Mouse (Mus musculus) left cerebral cortex, postnatal 10 days (tissue): ENCODE data around the gene Arl1. TPM values are rescaled to one million over a fixed set of nuclear protein-coding genes. Genes with fewer than 3 reads are reported as not detected.
"Not testable (repeated sequence)": the region's sequence is repeated elsewhere in the genome, so short reads cannot be mapped to it uniquely, and the experiment has no call there.

Experiments used
- DNase-seq, 2 experiments: peaks; one replicate each; pipeline ENCODE4 v3.0.0; 2021 to 2022; ENCODE audit warnings: low spot score in 2 of 2, mixed read lengths in 1 of 2; ENCODE audit errors: extremely low spot score in 1 of 2
- intact Hi-C: fragments of 180-260 bp; cut with DNase I; formaldehyde crosslinking; loops from one replicate; pipeline ENCODE4 v1.15.1; 2025
- total RNA-seq, 2 experiments: library from RNA; stranded (reverse); gene quantifications; 2 replicates each; pipeline ENCODE4 v1.2.3; 2021

Arl1 gene
- total RNA-seq, 2 experiments from 2014 or later, result 110 to 111 TPM

DNA sequence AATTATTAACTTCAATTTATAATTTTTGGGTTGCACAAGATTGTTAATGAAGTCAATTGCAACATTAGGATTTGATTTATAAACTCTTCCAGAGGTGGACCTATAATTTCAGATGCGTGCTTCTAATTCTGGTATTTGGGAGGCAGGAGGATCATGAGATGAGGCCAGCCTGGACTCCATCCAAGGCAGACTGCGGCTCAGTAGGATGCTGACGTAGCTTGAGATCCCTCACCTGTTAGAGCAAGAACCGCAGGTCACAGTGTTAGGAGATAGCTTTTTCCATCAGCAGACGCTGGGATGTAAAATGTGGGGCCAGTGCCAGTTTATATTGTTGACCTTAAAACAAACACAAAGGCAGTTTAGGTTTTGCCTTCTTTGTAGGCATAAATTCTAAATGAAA is 10.1 kb downstream of the Arl1 start:
- intact Hi-C loops, result loop anchor here (10.0 kb wide), 1 partner anchor 306 kb away; no protein-coding TSS in a partner anchor
- DNase-seq, result no peak

DNA sequence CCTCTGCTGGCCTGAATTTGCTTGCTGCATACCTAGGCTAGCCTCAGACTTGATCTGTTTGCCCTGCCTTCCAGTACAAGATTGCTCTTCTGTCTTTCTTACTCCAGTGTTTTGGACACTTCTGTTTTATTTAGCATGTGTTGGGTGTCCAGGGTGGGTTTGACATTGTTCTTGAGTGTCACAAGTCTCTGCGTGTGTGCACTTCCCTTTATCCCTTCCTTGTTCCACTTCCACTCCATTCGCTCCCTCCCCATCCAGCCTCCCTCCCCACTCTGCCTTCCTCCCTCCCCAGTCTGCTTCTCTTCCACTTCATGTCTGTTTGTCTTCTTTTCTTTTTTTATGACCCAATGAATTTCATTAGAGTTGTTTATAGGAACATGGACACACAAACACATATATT is 10.8 kb downstream of the Arl1 start:
- intact Hi-C loops, result loop anchor here (10.0 kb wide), 1 partner anchor 307 kb away; no protein-coding TSS in a partner anchor

DNA sequence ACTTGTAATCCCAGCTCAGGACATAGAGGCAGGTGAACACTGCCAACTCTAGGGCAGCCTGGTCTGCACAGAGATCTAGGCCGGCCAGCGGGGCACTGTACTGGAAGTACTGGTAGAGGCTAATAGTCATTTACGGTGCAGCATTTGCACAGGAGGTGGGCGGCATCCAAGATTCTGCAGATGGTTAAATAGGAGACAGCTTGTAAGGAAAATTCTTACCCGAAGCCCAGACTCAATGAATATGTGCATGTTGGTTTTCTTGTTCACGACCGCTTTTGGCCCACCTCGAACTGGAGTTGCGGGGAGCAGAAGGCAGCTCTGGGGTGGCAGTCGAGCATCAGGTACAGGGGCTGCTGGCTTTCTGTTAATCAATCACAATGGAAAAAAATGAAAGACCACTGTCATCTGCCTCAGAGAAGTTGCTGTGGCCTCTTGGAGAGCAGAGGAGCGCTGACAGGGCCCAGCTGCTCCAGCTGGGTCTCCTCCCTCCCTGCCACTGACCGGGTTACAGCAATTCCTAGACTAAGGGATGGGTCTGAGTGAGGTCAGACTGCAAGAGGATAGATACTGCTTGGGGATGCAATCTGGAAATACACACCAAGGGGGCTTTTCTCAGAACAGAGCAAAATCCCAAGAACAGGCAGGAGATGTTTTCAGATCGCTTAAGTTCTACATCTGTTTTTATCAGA is 31.0 kb downstream of the Arl1 start:
- peak in 1 of 2 experiments; percentile 36 for DNase-seq
- intact Hi-C loops, result no loop called here

More for the DNA sequence above, 10.8 kb downstream of the Arl1 start:
- no peak for DNase-seq

DNA sequence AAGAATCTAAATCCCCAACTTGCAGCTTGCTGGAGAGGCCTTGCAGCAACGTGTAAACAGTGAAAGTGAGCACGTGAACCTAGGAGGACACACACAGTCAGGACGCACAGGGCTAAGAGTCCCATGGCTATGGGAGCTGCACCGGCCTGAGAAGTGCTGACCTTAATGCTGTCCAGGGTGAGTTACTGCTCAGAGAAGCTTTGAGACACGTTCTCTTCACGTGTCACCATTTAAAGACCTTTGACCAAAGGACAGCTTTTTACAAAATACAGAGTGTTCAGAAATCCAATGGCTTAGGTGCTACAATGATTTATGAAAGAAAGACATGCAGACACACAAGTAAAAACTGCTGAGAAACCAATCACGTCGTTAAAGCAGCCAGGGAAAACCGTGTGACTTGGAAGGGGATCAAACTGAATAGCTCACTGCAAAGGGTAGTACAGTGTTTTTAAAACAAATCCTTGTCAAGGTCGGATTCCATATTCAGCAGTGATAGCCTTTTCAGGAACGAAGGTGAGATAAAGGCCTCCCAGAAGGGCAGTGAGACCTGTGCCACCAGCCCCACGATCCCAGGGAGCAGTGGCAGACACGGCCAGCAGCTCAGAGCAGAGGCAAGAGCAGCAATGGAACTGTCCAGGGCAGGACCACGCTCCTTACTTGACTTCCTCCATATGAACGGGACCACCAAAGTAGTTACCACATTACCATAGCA is 34.9 kb downstream of the Arl1 start:
- DNase-seq, result no peak
- intact Hi-C loops, result no loop called here

DNA sequence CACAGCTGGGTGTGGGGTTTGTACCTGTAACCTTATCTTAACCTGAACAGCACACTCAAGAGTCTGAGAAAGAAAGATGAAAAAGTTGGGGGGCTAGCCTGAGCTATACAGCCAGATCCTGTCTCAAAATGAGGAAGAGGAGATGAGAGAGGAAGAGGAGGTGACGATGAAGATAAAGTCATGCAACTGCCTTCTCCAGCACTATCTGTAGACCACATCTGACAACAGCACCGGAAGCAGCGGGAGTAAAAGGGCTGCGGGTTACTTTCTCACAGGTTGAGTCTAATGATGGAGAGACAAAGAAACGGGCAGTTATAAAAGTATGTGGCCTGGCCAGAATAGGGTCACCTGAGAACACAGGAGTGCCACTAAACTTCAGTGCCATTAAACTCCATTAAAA is 38.3 kb downstream of the Arl1 start:
- intact Hi-C loops, result no loop called here
- DNase-seq, result no peak

DNA sequence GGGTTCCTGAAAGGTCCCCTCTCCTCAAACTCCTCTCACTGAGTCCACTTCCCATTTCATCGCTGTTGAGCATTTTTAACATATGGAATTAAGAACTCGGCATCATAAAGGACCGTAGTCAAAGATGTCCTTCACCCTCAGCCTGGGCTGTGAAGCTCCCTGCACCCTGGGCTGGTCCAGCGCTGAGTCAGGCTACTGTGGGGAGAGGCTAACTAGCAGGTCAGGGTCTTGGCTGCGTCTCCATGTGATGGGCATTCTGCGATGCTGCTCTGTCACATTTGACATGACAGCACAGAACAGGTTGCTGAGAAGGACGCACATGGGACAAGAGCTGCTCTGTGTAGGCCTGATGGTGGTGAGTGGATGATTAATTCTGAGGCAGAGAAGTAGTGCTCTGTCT is 39.0 kb downstream of the Arl1 start:
- intact Hi-C loops, result no loop called here
- no peak for DNase-seq

DNA sequence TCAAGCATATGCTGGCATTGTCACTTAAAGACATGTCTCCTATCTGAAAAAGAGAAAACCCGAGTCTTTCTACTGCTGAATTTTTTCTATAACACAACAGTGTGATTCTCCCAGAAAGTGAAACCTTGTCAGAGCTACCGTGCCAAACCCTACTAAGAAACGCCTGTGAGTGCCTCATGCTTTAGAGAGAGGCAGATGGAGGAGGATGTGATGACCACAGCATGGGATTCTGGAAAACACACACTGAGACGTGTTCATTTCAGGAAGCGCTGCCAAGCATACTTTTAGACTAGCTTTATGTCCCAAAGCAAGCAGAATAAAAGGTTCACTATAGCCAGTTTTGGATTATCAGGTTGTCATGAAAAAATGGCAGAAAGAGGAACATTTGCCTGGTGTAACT is 42.3 kb downstream of the Arl1 start:
- intact Hi-C loops, DNase-seq: not testable (repeated sequence)

DNA sequence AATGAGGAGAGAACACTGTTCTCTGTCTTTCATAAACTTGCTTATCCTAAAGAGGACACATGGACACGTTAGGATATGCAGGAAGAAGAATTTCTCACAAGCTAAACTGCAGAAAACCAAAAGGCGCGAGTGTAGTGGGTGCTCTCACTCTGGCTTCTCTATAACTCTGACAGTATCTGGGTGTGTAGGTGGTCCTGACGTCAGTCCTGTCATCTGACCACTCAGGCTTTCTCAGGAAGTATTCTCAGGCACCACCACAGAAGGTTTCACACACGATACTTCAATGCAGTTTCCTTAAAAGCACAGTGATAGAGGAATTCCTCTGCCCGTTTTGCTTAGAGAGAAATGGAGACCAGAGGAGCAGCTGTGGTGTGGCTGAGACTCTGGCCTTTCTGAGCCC is 45.5 kb downstream of the Arl1 start:
- intact Hi-C loops, result no loop called here
- no peak for DNase-seq

DNA sequence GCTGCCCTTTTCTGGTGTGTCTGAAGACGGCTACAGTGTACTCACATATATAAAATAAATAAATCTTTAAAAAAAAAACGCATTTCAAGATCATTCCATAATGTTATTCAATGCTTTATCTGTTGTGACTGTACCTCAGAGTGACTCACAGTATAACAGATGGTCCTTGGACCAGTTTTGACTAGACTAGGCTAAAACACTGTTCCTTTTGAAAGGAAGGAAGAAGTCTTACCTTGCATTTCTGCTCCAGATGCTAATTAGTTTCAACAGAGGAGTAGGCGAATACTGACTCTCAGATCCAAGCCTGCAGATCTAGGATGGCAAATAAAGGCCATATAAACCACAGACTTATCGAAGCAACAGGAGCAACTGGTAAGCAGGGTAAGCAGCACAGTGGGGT is 50.1 kb downstream of the Arl1 start:
- intact Hi-C loops, result no loop called here
- no peak for DNase-seq

DNA sequence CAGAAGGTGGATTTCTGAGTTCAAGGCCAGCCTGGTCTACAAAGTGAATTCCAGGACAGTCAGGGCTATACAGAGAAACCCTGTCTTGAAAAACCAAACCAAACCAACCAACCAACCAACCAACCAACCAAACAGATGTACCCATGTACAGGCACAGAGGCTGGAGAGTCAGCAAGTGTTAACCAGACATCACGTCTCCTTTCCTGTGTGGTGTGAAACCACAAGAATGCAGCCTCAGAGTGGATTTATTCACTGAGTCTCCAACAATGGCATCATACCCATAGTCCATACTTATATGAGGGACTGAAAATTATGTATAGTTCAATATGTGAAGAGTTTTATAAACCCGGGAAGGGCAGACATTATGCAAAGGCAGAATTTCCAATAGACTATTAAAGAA is 52.5 kb downstream of the Arl1 start:
- intact Hi-C loops, DNase-seq: not testable (repeated sequence)

DNA sequence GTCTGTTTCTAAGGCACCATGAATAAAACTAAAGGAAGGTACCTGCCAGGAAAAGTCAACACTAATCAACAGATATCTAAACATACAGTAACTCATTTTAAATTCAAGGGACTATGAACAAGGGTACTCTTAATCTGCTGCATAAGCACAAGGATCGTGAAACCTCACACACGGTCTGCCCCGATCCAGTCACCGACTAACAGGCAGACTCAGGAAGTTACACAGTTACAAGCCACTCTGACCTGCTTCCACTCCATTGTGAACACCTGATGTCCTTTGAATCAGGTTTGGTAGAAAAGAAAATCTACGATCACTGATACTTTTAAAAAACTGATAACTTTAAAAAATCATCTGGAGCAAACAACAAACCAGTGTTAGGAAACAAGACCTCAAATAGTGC is 53.3 kb downstream of the Arl1 start:
- DNase-seq, result no peak
- intact Hi-C loops, result no loop called here

DNA sequence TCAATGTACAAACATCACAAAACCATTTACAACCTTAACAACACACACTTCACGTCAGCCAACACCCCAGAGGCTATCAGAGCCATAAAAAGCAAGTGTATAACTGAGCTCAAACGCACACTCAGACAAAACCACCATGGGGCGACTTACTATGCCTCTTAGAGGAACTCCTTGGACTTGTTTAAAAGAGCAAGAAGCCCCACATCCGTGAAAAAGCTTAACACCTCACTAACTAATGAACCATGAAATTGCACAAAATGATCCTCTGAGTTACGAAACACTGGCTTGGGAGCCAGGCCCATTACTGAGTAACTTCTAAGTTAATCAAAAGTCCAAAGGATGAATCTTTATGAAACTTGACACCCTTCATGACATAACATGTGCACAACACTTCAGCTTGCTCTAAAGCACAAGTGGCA is 53.9 kb downstream of the Arl1 start:
- no peak for DNase-seq
- intact Hi-C loops, result no loop called here

DNA sequence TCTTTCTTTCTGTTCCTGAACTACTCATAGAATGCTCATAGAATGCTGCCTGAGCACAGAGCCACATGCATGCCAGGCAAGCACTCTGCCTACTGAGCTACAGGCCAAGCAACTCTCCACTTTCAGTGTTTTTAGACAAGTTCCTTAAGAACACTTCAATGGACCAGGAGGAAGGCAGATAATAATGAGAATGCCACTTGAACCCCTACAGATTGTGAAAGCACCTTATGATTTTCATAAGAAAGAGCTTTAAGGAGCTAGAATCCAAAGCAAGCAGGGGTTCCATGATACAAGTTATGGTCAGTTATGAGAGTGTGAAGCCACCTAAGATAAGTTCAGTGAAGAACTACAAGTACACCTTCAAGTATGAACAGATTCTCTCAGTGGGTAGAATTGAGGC is 63.0 kb downstream of the Arl1 start:
- DNase-seq, result no peak
- intact Hi-C loops, result no loop called here

Other genes with a start within 250 kb of the Arl1 start
- 10 to 100 TPM; 25.2 to 28.2 TPM for gene Chpt1, start 226.8 kb upstream of the Arl1 start, total RNA-seq
- gene Mybpc1, start 125.7 kb upstream of the Arl1 start, total RNA-seq, result 1 to 10 TPM; 3.9 to 4.5 TPM
- not detected for gene Spic, start 45.8 kb upstream of the Arl1 start, total RNA-seq
- gene Utp20, start 95.9 kb downstream of the Arl1 start, total RNA-seq, result 10 to 100 TPM; 21.3 to 23.2 TPM
- under 1 TPM; 0.06 to 0.09 TPM for gene Slc5a8, start 155.1 kb downstream of the Arl1 start, total RNA-seq